Mouse (Mus musculus): ENCODE data around the gene Cdc42ep2. TPM values are rescaled to one million over a fixed set of nuclear protein-coding genes. Genes with fewer than 3 reads are reported as not detected.

Gene Cdc42ep2
- total RNA-seq (2022), result 1 to 10 TPM; 6.1 to 7.4 (median 6.4) TPM

GRCm38 (mm10) chr19:5924713-5925093 is at the start of gene Cdc42ep2:
TSS of gene Cdc42ep2 (minus strand) at chr19:5924816.
- DNase-seq (ENCODE audit: low spot score in 2 of 2), result peak; percentile 78 to 89

- no peak for DNase-seq (ENCODE audit: low spot score in 2 of 2)
These were observed 43.0 kb upstream of the Cdc42ep2 start for GRCm38 (mm10) chr19:5967664-5968063.

- DNase-seq (ENCODE audit: low spot score in 2 of 2), result no peak
These were observed 42.2 kb upstream of the Cdc42ep2 start for GRCm38 (mm10) chr19:5966786-5967185.

GRCm38 (mm10) chr19:5965910-5966309 is 41.3 kb upstream of the Cdc42ep2 start:
- DNase-seq (ENCODE audit: low spot score in 2 of 2), result no peak

GRCm38 (mm10) chr19:5965280-5965679 is 40.7 kb upstream of the Cdc42ep2 start:
- peak in 1 of 2 experiments; percentile 39 for DNase-seq (ENCODE audit: low spot score in 2 of 2)

- DNase-seq (ENCODE audit: low spot score in 2 of 2), result no peak
These were observed 40.2 kb upstream of the Cdc42ep2 start for GRCm38 (mm10) chr19:5964804-5965203.

GRCm38 (mm10) chr19:5963883-5964562 is 39.4 kb upstream of the Cdc42ep2 start, which contains the start of gene Pola2:
TSS of gene Pola2 (minus strand) at chr19:5964202.
- DNase-seq (ENCODE audit: low spot score in 2 of 2), result peak; percentile 72 to 74

GRCm38 (mm10) chr19:5962651-5963050 is 38.0 kb upstream of the Cdc42ep2 start:
- no peak for DNase-seq (ENCODE audit: low spot score in 2 of 2)

GRCm38 (mm10) chr19:5957371-5957770 is 32.8 kb upstream of the Cdc42ep2 start:
- no peak for DNase-seq (ENCODE audit: low spot score in 2 of 2)

GRCm38 (mm10) chr19:5956685-5957084 is 32.1 kb upstream of the Cdc42ep2 start:
- peak; percentile 36 to 39 for DNase-seq (ENCODE audit: low spot score in 2 of 2)

- DNase-seq (ENCODE audit: low spot score in 2 of 2), result no peak
These were observed 31.4 kb upstream of the Cdc42ep2 start for GRCm38 (mm10) chr19:5955704-5956670.

GRCm38 (mm10) chr19:5954936-5955335 is 30.3 kb upstream of the Cdc42ep2 start:
- DNase-seq (ENCODE audit: low spot score in 2 of 2), result no peak

- DNase-seq (ENCODE audit: low spot score in 2 of 2), result no peak
These were observed 29.6 kb upstream of the Cdc42ep2 start for GRCm38 (mm10) chr19:5954031-5954710.

GRCm38 (mm10) chr19:5953201-5953770 is 28.7 kb upstream of the Cdc42ep2 start:
- DNase-seq (ENCODE audit: low spot score in 2 of 2), result no peak

- no peak for DNase-seq (ENCODE audit: low spot score in 2 of 2)
These were observed 27.6 kb upstream of the Cdc42ep2 start for GRCm38 (mm10) chr19:5952071-5952691.

GRCm38 (mm10) chr19:5951631-5952030 is 27.0 kb upstream of the Cdc42ep2 start:
- DNase-seq (ENCODE audit: low spot score in 2 of 2), result no peak

- DNase-seq (ENCODE audit: low spot score in 2 of 2), result no peak
These were observed 25.6 kb upstream of the Cdc42ep2 start for GRCm38 (mm10) chr19:5950218-5950617.

- DNase-seq (ENCODE audit: low spot score in 2 of 2), result no peak
These were observed 21.3 kb upstream of the Cdc42ep2 start for GRCm38 (mm10) chr19:5945891-5946290.

- DNase-seq (ENCODE audit: low spot score in 2 of 2), result peak in 1 of 2 experiments; percentile 63
These were observed 20.4 kb upstream of the Cdc42ep2 start for GRCm38 (mm10) chr19:5945027-5945426.

- DNase-seq (ENCODE audit: low spot score in 2 of 2), result no peak
These were observed 19.5 kb upstream of the Cdc42ep2 start for GRCm38 (mm10) chr19:5944145-5944544.

- DNase-seq (ENCODE audit: low spot score in 2 of 2), result no peak
These were observed 18.8 kb upstream of the Cdc42ep2 start for GRCm38 (mm10) chr19:5943404-5943803.
